Mouse (Mus musculus): ENCODE measurements around the gene Wdr20. TPM values are rescaled to one million over a fixed set of nuclear protein-coding genes. Genes with fewer than 3 reads are reported as not detected.
A peak's percentile ranks its signal among the peaks of the same experiment; 100 is the strongest.
"Not testable (repeated sequence)": the region's sequence is repeated elsewhere in the genome, so short reads cannot be mapped to it uniquely, and the experiment has no call there.

Wdr20 gene
- polyA plus RNA-seq, 1 experiment from 2014 or later, result 22.1 TPM

DNA sequence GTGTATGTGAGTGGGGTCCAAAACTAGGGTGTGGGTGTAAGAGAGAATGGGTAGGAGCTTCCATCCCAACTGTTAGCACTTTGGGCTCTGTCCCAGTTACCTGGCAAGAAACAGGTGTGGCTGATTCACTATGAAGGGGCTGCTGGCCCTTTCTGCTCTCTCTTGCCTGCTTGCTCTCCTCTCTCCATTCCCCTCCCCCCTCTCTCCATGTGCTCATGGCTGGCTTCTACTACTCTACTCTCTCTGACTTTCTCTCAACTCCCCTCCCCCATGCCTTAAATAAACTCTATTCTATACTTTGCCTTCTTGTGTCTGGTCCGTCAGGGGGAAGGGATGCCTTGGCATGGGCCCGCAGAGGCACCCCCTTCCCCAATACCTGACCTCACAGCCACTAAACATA is 37.0 kb upstream of the Wdr20 start:
- Histone ChIP-seq H3K4me2 (no peak overlapping the region), H3K4me3 (no peak overlapping the region), H3K27me3 (no peaks in the 10 kb centered on the region), H3K4me1 (peaks cover 12% of the 10 kb centered on the region; the same call in 1 of the 2 replicates), H3K9me3 (no peaks in the 10 kb centered on the region), H3K27ac (no peak overlapping the region), H3K9ac (no peak overlapping the region), H3K36me3 (no peaks in the 10 kb centered on the region)
- 73% methylated on average over 2 of the region's 2 CpGs for WGBS
- ATAC-seq (ENCODE audit: insufficient number of reproducible peaks, low FRiP score, low TSS enrichment, low read depth), result no peak

DNA sequence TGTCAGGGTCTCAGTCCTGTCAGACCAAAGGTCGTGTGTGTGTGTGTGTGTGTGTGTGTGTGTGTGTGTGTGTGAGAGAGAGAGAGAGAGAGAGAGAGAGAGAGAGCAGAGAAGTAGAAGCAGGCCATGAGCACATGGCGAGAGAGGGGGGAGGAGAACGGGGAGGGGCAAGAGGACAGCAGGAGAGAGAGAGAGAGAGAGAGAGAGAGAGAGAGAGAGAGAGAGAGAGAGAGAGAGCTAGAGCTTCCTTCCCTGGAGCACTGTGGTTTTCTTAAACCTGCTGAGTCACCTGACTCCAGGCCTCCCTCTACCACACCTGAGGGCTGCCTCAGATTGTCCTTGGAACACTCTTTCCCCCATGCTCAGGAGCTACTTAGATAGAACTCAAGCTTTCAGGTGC is 36.4 kb upstream of the Wdr20 start:
- ATAC-seq (ENCODE audit: insufficient number of reproducible peaks, low FRiP score, low TSS enrichment, low read depth); H3K4me3 ChIP-seq; H3K9me3 ChIP-seq; H3K4me2 ChIP-seq; H3K27ac ChIP-seq; H3K27me3 ChIP-seq; H3K36me3 ChIP-seq; H3K9ac ChIP-seq: not testable (repeated sequence)
- H3K4me1 ChIP-seq, result peaks cover 14% of the 10 kb centered on the region; the same call in 1 of the 2 replicates
- WGBS, result 25% methylated on average over 1 of the region's 3 CpGs

- 0 out of 2 replicates have a peak, but pooled peaks cover 10% of the 10 kb centered on the region for H3K4me1 ChIP-seq
- H3K27me3 ChIP-seq, result no peaks in the 10 kb centered on the region
- H3K36me3 ChIP-seq, result no peaks in the 10 kb centered on the region
- WGBS, result 43% methylated on average over 4 of the region's 4 CpGs
- H3K9ac ChIP-seq, result no peak within 1 kb of the TSS
- H3K9me3 ChIP-seq, result no peaks in the 10 kb centered on the region
- no peak for ATAC-seq (ENCODE audit: insufficient number of reproducible peaks, low FRiP score, low TSS enrichment, low read depth)
- H3K27ac ChIP-seq, result no peak within 1 kb of the TSS
- peak within 1 kb of the TSS; percentile 14; the same call in 1 of the 2 replicates for H3K4me2 ChIP-seq
- H3K4me3 ChIP-seq, result no peak within 1 kb of the TSS
These were observed 35.2 kb upstream of the Wdr20 start, which contains the start of gene Hsp90aa1 for GRCm38 (mm10) chr12:110702556-110702955. Gene Hsp90aa1 (minus strand): TSS chr12:110702728.

DNA sequence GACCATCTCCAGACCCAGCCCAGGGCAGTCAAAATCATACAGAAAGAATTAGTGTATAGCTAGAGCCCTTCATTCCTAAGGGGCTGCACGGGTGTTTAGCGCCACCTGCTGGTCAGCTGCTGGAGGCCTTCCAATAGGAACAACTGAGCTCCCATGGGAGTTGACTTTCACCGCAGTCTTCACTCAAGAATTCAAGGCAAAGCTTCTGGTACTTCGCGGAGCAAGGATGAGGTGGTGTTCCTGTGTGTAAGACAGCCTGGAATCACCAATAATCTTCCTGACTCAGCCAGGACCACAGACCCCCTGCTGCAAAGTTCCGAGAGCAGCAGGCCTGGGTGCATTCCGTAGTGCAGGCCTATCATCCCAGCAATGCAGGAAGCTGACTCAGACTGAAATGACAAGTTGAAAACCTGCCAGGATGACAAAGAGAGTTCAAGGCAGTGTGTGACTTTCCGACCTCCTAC is 34.7 kb upstream of the Wdr20 start:
- H3K4me2 ChIP-seq, result peak overlapping the region; percentile 14; the same call in 1 of the 2 replicates

GRCm38 (mm10) chr12:110703682-110704081 is 34.1 kb upstream of the Wdr20 start:
- Histone ChIP-seq H3K4me2 (no peak overlapping the region), H3K27me3 (no peaks in the 10 kb centered on the region), H3K9me3 (no peaks in the 10 kb centered on the region), H3K4me1 (0 out of 2 replicates have a peak, but pooled peaks cover 10% of the 10 kb centered on the region), H3K27ac (no peak overlapping the region), H3K36me3 (no peaks in the 10 kb centered on the region), H3K4me3 (no peak overlapping the region), H3K9ac (no peak overlapping the region)
- ATAC-seq (ENCODE audit: insufficient number of reproducible peaks, low FRiP score, low TSS enrichment, low read depth), result no peak
- 64% methylated on average over 7 of the region's 7 CpGs for WGBS

More for the DNA sequence above, 34.7 kb upstream of the Wdr20 start:
- no peak overlapping the region for H3K9ac ChIP-seq
- 22% methylated on average over 8 of the region's 8 CpGs for WGBS
- H3K4me1 ChIP-seq, result 0 out of 2 replicates have a peak, but pooled peaks cover 10% of the 10 kb centered on the region
- H3K27me3 ChIP-seq, result no peaks in the 10 kb centered on the region
- no peak overlapping the region for H3K4me3 ChIP-seq
- peak; percentile 62; the same call in 1 of the 2 replicates for ATAC-seq (ENCODE audit: insufficient number of reproducible peaks, low FRiP score, low TSS enrichment, low read depth)
- no peaks in the 10 kb centered on the region for H3K9me3 ChIP-seq
- H3K27ac ChIP-seq, result no peak overlapping the region
- H3K36me3 ChIP-seq, result no peaks in the 10 kb centered on the region

DNA sequence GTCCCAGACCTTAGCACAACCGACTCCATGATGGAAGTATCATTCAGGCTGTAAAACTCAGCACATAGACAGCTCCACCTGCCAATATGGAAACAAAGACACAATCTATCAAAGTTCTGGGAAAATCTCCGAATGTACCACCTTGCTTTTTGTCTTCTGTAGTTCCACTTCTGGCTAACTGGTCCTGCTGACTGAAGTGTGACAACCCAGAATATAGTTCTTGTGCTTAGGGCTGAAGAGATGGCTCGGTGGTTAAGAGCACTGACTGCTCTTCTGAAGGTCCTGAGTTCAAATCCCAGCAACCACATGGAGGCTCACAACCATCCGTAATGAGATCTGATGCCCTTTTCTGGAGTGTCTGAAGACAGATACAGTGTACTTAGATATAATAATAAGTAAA is 32.3 kb upstream of the Wdr20 start:
- 73% methylated on average over 4 of the region's 4 CpGs for WGBS
- ATAC-seq (ENCODE audit: insufficient number of reproducible peaks, low FRiP score, low TSS enrichment, low read depth); H3K4me1 ChIP-seq: not testable (repeated sequence)

DNA sequence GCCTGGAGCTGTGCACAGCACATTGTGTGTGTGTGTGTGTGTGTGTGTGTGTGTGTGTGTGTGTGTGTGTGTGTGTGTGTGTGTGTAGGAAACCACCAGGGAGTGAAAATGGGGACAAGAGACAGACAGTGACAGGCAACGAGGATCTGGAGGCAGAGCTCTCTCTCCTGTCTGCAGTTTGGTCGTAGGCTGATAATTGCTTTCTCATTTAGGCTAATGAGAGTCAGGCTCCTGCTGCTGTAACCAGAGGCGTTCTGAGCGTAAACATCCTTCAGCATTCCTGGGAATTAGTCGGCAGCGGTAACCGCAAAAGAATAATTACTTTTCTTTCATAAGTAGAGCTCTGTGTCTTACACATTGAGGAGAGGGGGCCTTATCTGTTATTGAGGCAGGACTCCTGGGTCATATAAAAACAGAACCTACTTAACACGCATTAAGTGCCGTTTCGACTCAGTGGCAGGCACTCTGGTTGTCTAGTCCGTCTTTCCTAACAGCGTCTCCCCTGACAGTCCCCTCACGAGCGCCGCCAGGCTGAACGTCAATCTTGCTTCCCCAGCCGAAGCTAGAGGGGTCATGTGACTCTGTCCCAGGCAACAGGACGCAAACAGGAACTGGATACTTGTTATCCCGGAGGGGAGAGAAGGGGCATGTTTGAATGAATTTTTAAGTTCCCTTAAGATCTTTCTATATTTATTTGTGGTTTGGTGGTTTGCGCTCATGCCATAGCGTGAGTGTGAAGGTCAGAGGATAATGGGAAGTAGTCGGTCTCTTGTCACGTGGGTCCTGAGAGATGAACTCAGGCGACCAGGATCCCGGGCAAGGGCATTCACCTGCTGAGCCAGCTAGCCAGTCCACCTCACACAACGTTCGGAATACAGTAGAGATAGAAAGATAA is 31.2 kb upstream of the Wdr20 start:
- no peaks in the 10 kb centered on the region for H3K36me3 ChIP-seq
- H3K9me3 ChIP-seq, result no peaks in the 10 kb centered on the region
- H3K4me2 ChIP-seq, result peak overlapping the region; percentile 46
- H3K4me3 ChIP-seq, result peak overlapping the region; percentile 27
- no peak for ATAC-seq (ENCODE audit: insufficient number of reproducible peaks, low FRiP score, low TSS enrichment, low read depth)
- no peak overlapping the region for H3K27ac ChIP-seq
- H3K4me1 ChIP-seq, result 0 out of 2 replicates have a peak, but pooled peaks cover 10% of the 10 kb centered on the region
- WGBS, result 2% methylated on average over 27 of the region's 27 CpGs
- H3K27me3 ChIP-seq, result no peaks in the 10 kb centered on the region
- no peak overlapping the region for H3K9ac ChIP-seq

More for the DNA sequence above, 32.3 kb upstream of the Wdr20 start:
- H3K27ac ChIP-seq, H3K4me3 ChIP-seq, H3K9ac ChIP-seq, H3K36me3 ChIP-seq, H3K4me2 ChIP-seq, H3K9me3 ChIP-seq, H3K27me3 ChIP-seq: not testable (repeated sequence)

GRCm38 (mm10) chr12:110707451-110707850 is 30.3 kb upstream of the Wdr20 start:
- H3K4me3 ChIP-seq, result no peak overlapping the region
- no peak overlapping the region for H3K27ac ChIP-seq
- H3K36me3 ChIP-seq, result no peaks in the 10 kb centered on the region
- H3K4me1 ChIP-seq, result 0 out of 2 replicates have a peak, but pooled peaks cover 10% of the 10 kb centered on the region
- no peak for ATAC-seq (ENCODE audit: insufficient number of reproducible peaks, low FRiP score, low TSS enrichment, low read depth)
- no peak overlapping the region for H3K4me2 ChIP-seq
- 82% methylated on average over 7 of the region's 7 CpGs for WGBS
- no peaks in the 10 kb centered on the region for H3K27me3 ChIP-seq
- no peaks in the 10 kb centered on the region for H3K9me3 ChIP-seq
- no peak overlapping the region for H3K9ac ChIP-seq

GRCm38 (mm10) chr12:110711270-110711669 is 26.5 kb upstream of the Wdr20 start:
- Histone ChIP-seq H3K27me3 (no peaks in the 10 kb centered on the region), H3K9me3 (no peaks in the 10 kb centered on the region), H3K4me3 (no peak overlapping the region), H3K4me1 (0 out of 2 replicates have a peak, but pooled peaks cover 4% of the 10 kb centered on the region), H3K36me3 (no peaks in the 10 kb centered on the region), H3K27ac (no peak overlapping the region), H3K4me2 (no peak overlapping the region), H3K9ac (no peak overlapping the region)
- WGBS, result 55% methylated on average over 5 of the region's 5 CpGs
- no peak for ATAC-seq (ENCODE audit: insufficient number of reproducible peaks, low FRiP score, low TSS enrichment, low read depth)

- no peak overlapping the region for H3K9ac ChIP-seq
- no peaks in the 10 kb centered on the region for H3K4me1 ChIP-seq
- H3K27ac ChIP-seq, result no peak overlapping the region
- H3K4me3 ChIP-seq, result no peak overlapping the region
- no peaks in the 10 kb centered on the region for H3K27me3 ChIP-seq
- no peaks in the 10 kb centered on the region for H3K36me3 ChIP-seq
- ATAC-seq (ENCODE audit: insufficient number of reproducible peaks, low FRiP score, low TSS enrichment, low read depth), result no peak
- WGBS, result 93% methylated on average over 6 of the region's 6 CpGs
- H3K9me3 ChIP-seq, result no peaks in the 10 kb centered on the region
- no peak overlapping the region for H3K4me2 ChIP-seq
These were observed 24.0 kb upstream of the Wdr20 start for GRCm38 (mm10) chr12:110713784-110714183.

DNA sequence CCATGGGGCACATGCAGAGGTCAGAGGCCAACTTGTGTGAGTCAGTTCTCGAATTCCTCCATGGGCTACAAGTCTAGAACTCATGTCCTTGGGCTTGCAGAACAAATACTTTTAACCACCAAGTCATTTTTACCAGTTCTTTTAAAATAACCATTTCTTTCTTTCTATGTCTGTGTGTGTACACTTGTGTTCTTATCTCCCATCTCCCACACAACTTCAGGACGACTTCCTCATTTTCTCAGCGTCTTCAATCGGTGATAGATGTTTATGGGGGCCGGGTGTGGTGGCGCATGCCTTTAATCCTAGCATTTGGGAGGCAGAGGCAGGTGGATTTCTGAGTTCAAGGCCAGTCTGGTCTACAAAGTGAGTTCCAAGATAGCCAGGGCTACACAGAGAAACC is 23.5 kb upstream of the Wdr20 start:
- no peaks in the 10 kb centered on the region for H3K4me1 ChIP-seq
- no peak overlapping the region for H3K4me2 ChIP-seq
- WGBS, result 88% methylated on average over 6 of the region's 6 CpGs
- no peaks in the 10 kb centered on the region for H3K27me3 ChIP-seq
- H3K36me3 ChIP-seq, result no peaks in the 10 kb centered on the region
- no peaks in the 10 kb centered on the region for H3K9me3 ChIP-seq
- ATAC-seq (ENCODE audit: insufficient number of reproducible peaks, low FRiP score, low TSS enrichment, low read depth), result no peak
- no peak overlapping the region for H3K4me3 ChIP-seq
- H3K27ac ChIP-seq, result no peak overlapping the region
- no peak overlapping the region for H3K9ac ChIP-seq

DNA sequence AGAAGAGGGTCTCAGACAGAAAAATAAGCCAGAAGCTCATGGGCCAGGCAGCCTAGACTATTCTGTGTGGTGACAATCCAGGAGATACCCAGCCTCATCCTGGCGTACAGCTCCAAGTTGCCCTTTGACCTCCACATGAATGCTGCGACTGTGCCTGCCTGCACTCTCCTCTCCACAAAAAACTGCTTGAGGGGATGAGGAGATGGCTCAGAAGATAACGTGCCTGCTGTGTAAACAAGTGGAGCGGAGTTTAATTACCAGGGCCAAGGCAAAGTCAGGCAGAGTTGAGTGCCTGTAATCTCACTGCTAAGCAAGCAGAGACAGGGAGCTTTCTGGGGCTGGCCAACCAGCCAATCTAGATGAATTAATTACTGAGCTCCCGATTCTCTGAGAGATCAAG is 21.7 kb upstream of the Wdr20 start:
- 22% methylated on average over 5 of the region's 5 CpGs for WGBS
- H3K9me3 ChIP-seq, result no peaks in the 10 kb centered on the region

More for the DNA sequence above, 21.7 kb upstream of the Wdr20 start:
- no peak for ATAC-seq (ENCODE audit: insufficient number of reproducible peaks, low FRiP score, low TSS enrichment, low read depth)
- Histone ChIP-seq H3K27ac (no peak overlapping the region), H3K9ac (no peak overlapping the region), H3K4me2 (no peak overlapping the region), H3K4me1 (no peaks in the 10 kb centered on the region), H3K4me3 (no peak overlapping the region), H3K36me3 (no peaks in the 10 kb centered on the region), H3K27me3 (no peaks in the 10 kb centered on the region)

Measured in limb, embryonic 15.5 days (tissue).